Mouse (Mus musculus) lung, adult 2 months (tissue): ENCODE data around the gene Rassf3.

Experiments
- CTCF ChIP-seq: fragments of 200-500 bp; IDR thresholded peaks from 2 replicates; pipeline ENCODE4 v1.5.1; 2011; ENCODE audit warnings: mild to moderate bottlenecking, low read length, control low read depth; ENCODE audit not compliant: insufficient read depth
- POLR2A ChIP-seq: fragments of 200-500 bp; IDR thresholded peaks from 2 replicates; pipeline ENCODE4 v1.6.1; 2011; ENCODE audit warnings: low read depth, mild to moderate bottlenecking, control low read depth, low read length, borderline replicate concordance; ENCODE audit errors: extremely low read depth

GRCm38 (mm10) chr10:121384710-121385109 lies 91.4 kb downstream of the Rassf3 start:
- no peak for TF ChIP-seq CTCF
- no peak for TF ChIP-seq POLR2A
